Mouse (Mus musculus): ENCODE measurements around the gene Slc35c1.

DNA sequence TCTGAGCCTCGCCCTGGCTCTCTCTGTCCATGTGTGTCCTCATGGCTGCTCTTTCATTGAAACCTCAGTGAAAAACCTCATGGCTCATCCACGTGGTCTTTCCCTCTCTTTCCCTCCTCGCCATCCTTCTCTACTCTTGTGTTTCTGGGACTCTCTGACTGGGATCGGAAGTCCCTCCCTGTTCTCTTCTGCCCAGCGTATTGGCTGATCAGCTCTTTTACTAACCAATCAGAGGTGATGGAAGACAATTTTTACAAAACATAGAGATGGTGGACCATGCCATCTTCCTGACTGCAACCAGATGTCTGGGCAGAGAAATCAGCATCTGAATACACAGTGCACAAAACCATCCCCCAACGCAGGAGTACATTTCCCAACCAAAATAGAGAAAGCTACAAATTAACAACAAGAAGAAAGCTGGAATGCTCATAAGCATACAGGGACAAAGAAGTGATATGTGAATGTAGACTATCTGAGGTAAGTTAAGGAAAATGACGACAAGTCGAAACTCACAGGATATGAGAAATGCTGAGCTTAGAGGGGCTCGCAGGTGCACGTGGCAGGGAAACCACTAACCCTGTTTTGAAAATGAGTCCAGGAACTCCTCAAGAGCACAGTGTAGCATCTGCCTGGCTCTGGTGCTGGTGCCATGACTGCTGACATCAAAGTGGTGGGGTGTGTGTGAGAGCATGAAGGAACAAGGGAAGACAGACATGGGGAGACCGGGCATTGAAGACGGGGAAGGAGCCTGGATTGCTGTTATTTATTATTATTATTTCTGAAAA, 11.7 kb upstream of the Slc35c1 start:
- no peak for TF ChIP-seq CTCF (IDR thresholded peaks at IDR 0.05; ENCODE audit: low read depth, low read length)
- TF ChIP-seq POLR2A (IDR thresholded peaks at IDR 0.05; ENCODE audit: extremely low read depth, insufficient read depth, low read length): no peak

All from liver, adult 2 months (tissue).